Comparison of ENCODE assay signal across 10 mouse cellular contexts in the genomic region with DNA sequence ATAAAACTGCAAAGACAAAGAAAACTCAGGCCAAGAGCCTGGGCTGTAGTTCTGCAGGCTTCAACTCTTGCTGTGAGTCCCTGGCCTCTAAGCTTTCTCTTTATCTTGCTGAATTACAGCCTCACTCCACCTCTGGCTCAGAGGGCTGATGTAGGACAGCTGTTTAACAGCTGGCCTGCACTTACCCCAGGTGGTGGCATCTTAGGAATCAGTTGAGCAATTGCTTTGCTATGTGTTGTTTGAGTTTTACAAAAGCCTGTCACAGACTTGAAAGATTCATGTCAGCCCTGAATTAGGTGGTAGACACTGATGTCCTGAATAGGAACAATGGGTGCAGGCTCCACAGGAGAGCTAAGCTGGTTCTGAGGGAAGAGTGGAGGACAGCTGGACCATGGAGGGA. TPM values are rescaled to one million over a fixed set of nuclear protein-coding genes. Genes with fewer than 3 reads are reported as not detected.
DNase-seq lines count a peak whose midpoint lies in the region; ATAC-seq lines count a peak whose summit lies in the region.
"Had no signal": no experiment of that assay in that cellular context is flagged by ENCODE, and none has a peak within 500 bp of the region (broad histone marks: within the 10 kb centered on the region; RNA-seq: fewer than 3 reads in every experiment).

No protein-coding gene starts in this region.

- H3K4me1 ChIP-seq in heart, embryonic 10.5 days: peaks cover 4% of the 10 kb centered on the region; the same call in 1 of the 2 replicates
- peaks cover 17% of the 10 kb centered on the region for H3K4me1 ChIP-seq in stomach, embryonic 16.5 days (ENCODE audit: control insufficient read depth, insufficient read depth, low read length)
- H3K4me1 ChIP-seq in hindbrain, embryonic 12.5 days: no peaks in the 10 kb centered on the region

- no peaks in the 10 kb centered on the region for H3K27me3 ChIP-seq in heart, embryonic 10.5 days (ENCODE audit: insufficient read depth, poor library complexity, severe bottlenecking)
- no peaks in the 10 kb centered on the region for H3K27me3 ChIP-seq in stomach, embryonic 16.5 days (ENCODE audit: control insufficient read depth, insufficient read depth, low read length)
- H3K27me3 ChIP-seq in hindbrain, embryonic 12.5 days: peaks cover 11% of the 10 kb centered on the region

- no peak overlapping the region for H3K27ac ChIP-seq in heart, embryonic 10.5 days
- peak overlapping the region; percentile 71; the same call in 1 of the 2 replicates for H3K27ac ChIP-seq in stomach, embryonic 16.5 days (ENCODE audit: low read length)
- H3K27ac ChIP-seq in hindbrain, embryonic 12.5 days: no peak overlapping the region

- no peak overlapping the region for H3K4me3 ChIP-seq in heart, embryonic 10.5 days
- no peak overlapping the region for H3K4me3 ChIP-seq in stomach, embryonic 16.5 days (replicated peaks; ENCODE audit: low read length)
- no peak overlapping the region for H3K4me3 ChIP-seq in hindbrain, embryonic 12.5 days

- no peak overlapping the region for H3K9ac ChIP-seq in stomach, embryonic 16.5 days (ENCODE audit: low read length)
- H3K9ac ChIP-seq in hindbrain, embryonic 12.5 days: no peak overlapping the region

- ATAC-seq in stomach, embryonic 16.5 days (ENCODE audit: insufficient read depth, low FRiP score): peak; percentile 79
- ATAC-seq in hindbrain, embryonic 12.5 days (ENCODE audit: low FRiP score): no peak

- peak; percentile 54 to 70 for DNase-seq in heart, adult 18-20 months
- no peak for DNase-seq in heart, postnatal 4 days
- DNase-seq in heart, embryonic 10.5 days (ENCODE audit: low spot score): peak; percentile 60
- DNase-seq in kidney, postnatal 14 days: peak; percentile 64
- DNase-seq in layer of hippocampus, postnatal 10 days (ENCODE audit: low spot score in 2 of 2): no peak
- DNase-seq in left cerebral cortex, adult 8-10 months (ENCODE audit: low spot score in 2 of 2): no peak
- DNase-seq: layer of hippocampus, postnatal 36 days; spleen, adult 18-20 months had no signal

- no peak overlapping the region for H3K4me2 ChIP-seq in stomach, embryonic 16.5 days (ENCODE audit: low read depth, low read length)
- H3K4me2 ChIP-seq in hindbrain, embryonic 12.5 days (replicated peaks): no peak overlapping the region

- H3K36me3 ChIP-seq in heart, embryonic 10.5 days: no peaks in the 10 kb centered on the region
- H3K36me3 ChIP-seq in stomach, embryonic 16.5 days (ENCODE audit: control insufficient read depth, insufficient read depth, low read length): no peaks in the 10 kb centered on the region
- no peaks in the 10 kb centered on the region for H3K36me3 ChIP-seq in hindbrain, embryonic 12.5 days

- no peaks in the 10 kb centered on the region for H3K9me3 ChIP-seq in heart, embryonic 10.5 days
- no peaks in the 10 kb centered on the region for H3K9me3 ChIP-seq in stomach, embryonic 16.5 days (replicated peaks; ENCODE audit: control insufficient read depth, low read length)
- no peaks in the 10 kb centered on the region for H3K9me3 ChIP-seq in hindbrain, embryonic 12.5 days (replicated peaks)

RNA-seq across cellular contexts. Expression of gene Lclat1, which starts 53.6 kb away (rescaled TPM):
- total RNA-seq in heart, adult 18-20 months (2021): 10 to 100 TPM; 97.3 to 97.5 TPM
- 100 to 1,000 TPM; 160 to 168 TPM for total RNA-seq in heart, postnatal 4 days (2021)
- 24.4 and 37.9 TPM in 2 replicates for polyA plus RNA-seq in heart, embryonic 10.5 days (2016; fragmentation: Nextera tagmentation; extraction: Ambion mirVana)
- 14.5 and 15.1 TPM in 2 replicates for polyA plus RNA-seq in stomach, embryonic 16.5 days (2015; fragmentation: Nextera tagmentation; extraction: Ambion mirVana)
- polyA plus RNA-seq in hindbrain, embryonic 12.5 days (2016; fragmentation: Nextera tagmentation; extraction: Ambion mirVana): 10.1 and 14.4 TPM in 2 replicates
- 10 to 100 TPM; 35.5 to 39.9 TPM for total RNA-seq in layer of hippocampus, postnatal 10 days (2021)
- 10 to 100 TPM; 34.4 to 39.2 (median 36.5) TPM for total RNA-seq in left cerebral cortex, adult 8-10 months (2022)

Comparison
In these comparisons a context has a peak if more than half of its experiments do, and no peak if none do; other contexts are left out.
1. DNase-seq: peak in heart, adult 18-20 months (2 of 2), heart, embryonic 10.5 days (single experiment) and kidney, postnatal 14 days (single experiment); none in heart, postnatal 4 days (single experiment), layer of hippocampus, postnatal 10 days (0 of 2) and left cerebral cortex, adult 8-10 months (0 of 2).